Mouse (Mus musculus): ENCODE data around the gene Grin2b.

Gene Grin2b

GRCm38 (mm10) chr6:136010290-136011037 lies 162.8 kb downstream of the Grin2b start:
- no peak for DNase-seq (ENCODE audit: low spot score)

- no peak for DNase-seq (ENCODE audit: low spot score)
Measured at GRCm38 (mm10) chr6:136008120-136008519, 165.2 kb downstream of the Grin2b start.

- DNase-seq (ENCODE audit: low spot score) = no peak
Measured at GRCm38 (mm10) chr6:135994691-135995090, 178.6 kb downstream of the Grin2b start.

- DNase-seq (ENCODE audit: low spot score) = no peak
Measured at GRCm38 (mm10) chr6:135993897-135994296, 179.4 kb downstream of the Grin2b start.

GRCm38 (mm10) chr6:135993378-135993777 lies 179.9 kb downstream of the Grin2b start:
- DNase-seq (ENCODE audit: low spot score) = no peak

- no peak for DNase-seq (ENCODE audit: low spot score)
Measured at GRCm38 (mm10) chr6:135976106-135976505, 197.2 kb downstream of the Grin2b start.

GRCm38 (mm10) chr6:135972481-135972880 lies 200.8 kb downstream of the Grin2b start:
- no peak for DNase-seq (ENCODE audit: low spot score)

- DNase-seq (ENCODE audit: low spot score) = no peak
Measured at GRCm38 (mm10) chr6:135971481-135971880, 201.8 kb downstream of the Grin2b start.

GRCm38 (mm10) chr6:135970716-135971318 lies 202.5 kb downstream of the Grin2b start:
- DNase-seq (ENCODE audit: low spot score) = no peak

- DNase-seq (ENCODE audit: low spot score) = no peak
Measured at GRCm38 (mm10) chr6:135961766-135962165, 211.5 kb downstream of the Grin2b start.

GRCm38 (mm10) chr6:135959629-135960028 lies 213.7 kb downstream of the Grin2b start:
- DNase-seq (ENCODE audit: low spot score) = no peak

- DNase-seq (ENCODE audit: low spot score) = no peak
Measured at GRCm38 (mm10) chr6:135951666-135952065, 221.6 kb downstream of the Grin2b start.

GRCm38 (mm10) chr6:135945511-135945910 lies 227.8 kb downstream of the Grin2b start:
- no peak for DNase-seq (ENCODE audit: low spot score)

GRCm38 (mm10) chr6:135944358-135944757 lies 229.0 kb downstream of the Grin2b start:
- DNase-seq (ENCODE audit: low spot score) = no peak

- no peak for DNase-seq (ENCODE audit: low spot score)
Measured at GRCm38 (mm10) chr6:135943121-135943617, 230.1 kb downstream of the Grin2b start.

GRCm38 (mm10) chr6:135932924-135933323 lies 240.4 kb downstream of the Grin2b start:
- DNase-seq (ENCODE audit: low spot score) = no peak

GRCm38 (mm10) chr6:135932400-135932920 lies 240.9 kb downstream of the Grin2b start:
- no peak for DNase-seq (ENCODE audit: low spot score)

- DNase-seq (ENCODE audit: low spot score) = no peak
Measured at GRCm38 (mm10) chr6:135917676-135918075, 255.6 kb downstream of the Grin2b start.

- no peak for DNase-seq (ENCODE audit: low spot score)
Measured at GRCm38 (mm10) chr6:135914608-135915007, 258.7 kb downstream of the Grin2b start.

GRCm38 (mm10) chr6:135912114-135912513 lies 261.2 kb downstream of the Grin2b start:
- DNase-seq (ENCODE audit: low spot score) = no peak

- DNase-seq (ENCODE audit: low spot score) = no peak
Measured at GRCm38 (mm10) chr6:135911131-135911530, 262.2 kb downstream of the Grin2b start.

- DNase-seq (ENCODE audit: low spot score) = peak; percentile 41
Measured at GRCm38 (mm10) chr6:135907540-135908320, 265.6 kb downstream of the Grin2b start.

Measured in testis, postnatal 14 days (tissue).